Mouse (Mus musculus) liver, embryonic 14.5 days (tissue): Measurements from ENCODE around the gene Dock9. TPM values are rescaled to one million over a fixed set of nuclear protein-coding genes. Genes with fewer than 3 reads are reported as not detected.

Source experiments
- ATAC-seq: fragments of 200-750 bp; cut with Nextera tagmentation; 2 replicates; pipeline ENCODE4 v1.8.0; 2017; ENCODE audit warnings: moderate number of reproducible peaks, mild to moderate bottlenecking, moderate library complexity; ENCODE audit not compliant: insufficient read depth
- DNase-seq, 3 experiments: peaks; one replicate each; pipeline ENCODE4 v3.0.0-alpha.2; 2012 to 2013; ENCODE audit warnings: low read depth in 3 of 3, low spot score in 3 of 3
- H3K27ac ChIP-seq: fragments of 300-500 bp; sonication (generic); 2 replicates; pipeline ENCODE4 v1.5.1; 2014; ENCODE audit warnings: moderate library complexity, mild to moderate bottlenecking, control low read depth, inconsistent platforms
- H3K27me3 ChIP-seq: fragments of 300-500 bp; sonication (generic); 2 replicates; pipeline ENCODE4 v1.6.1; 2014; ENCODE audit warnings: mild to moderate bottlenecking, low read length, moderate library complexity; ENCODE audit not compliant: control insufficient read depth, insufficient read depth
- H3K36me3 ChIP-seq: fragments of 300-500 bp; sonication (generic); replicated peaks from 2 replicates; pipeline ENCODE4 v1.6.1; 2014; ENCODE audit warnings: low read depth; ENCODE audit not compliant: control insufficient read depth, insufficient read depth
- H3K4me1 ChIP-seq, 2 experiments: fragments of 200-500 bp in 1 of 2; fragments of 300-500 bp in 1 of 2; sonication (generic) in 1 of 2; replicated peaks; 2 replicates each; pipeline ENCODE4 v1.6.1; 2012 to 2014; ENCODE audit warnings: antibody characterized with exemption in 1 of 2, inconsistent platforms in 1 of 2, low read length in 1 of 2; ENCODE audit not compliant: control insufficient read depth in 2 of 2, insufficient read depth in 2 of 2
- H3K4me2 ChIP-seq: fragments of 300-500 bp; sonication (generic); 2 replicates; pipeline ENCODE4 v1.6.1; 2014; ENCODE audit warnings: low read depth, mild to moderate bottlenecking, control low read depth, moderate library complexity
- H3K4me3 ChIP-seq, 2 experiments: fragments of 200-500 bp in 1 of 2; fragments of 300-500 bp in 1 of 2; sonication (generic) in 1 of 2; 2 replicates each; pipeline ENCODE4 v1.5.1; 2012 to 2014; ENCODE audit warnings: low read depth in 2 of 2, low read length in 2 of 2, mild to moderate bottlenecking in 2 of 2, control low read depth in 1 of 2, inconsistent platforms in 1 of 2, moderate library complexity in 1 of 2; ENCODE audit not compliant: insufficient read depth in 1 of 2
- H3K9ac ChIP-seq: fragments of 300-500 bp; sonication (generic); replicated peaks from 2 replicates; pipeline ENCODE4 v1.6.1; 2014; ENCODE audit warnings: mild to moderate bottlenecking, control low read depth, moderate library complexity
- H3K9me3 ChIP-seq: fragments of 300-500 bp; sonication (generic); 2 replicates; pipeline ENCODE4 v1.6.1; 2016; ENCODE audit warnings: low read length, mixed read lengths; ENCODE audit not compliant: control insufficient read depth
- CTCF ChIP-seq: IDR thresholded peaks from 2 replicates; pipeline ENCODE4 v1.5.1; 2016; ENCODE audit warnings: antibody characterized with exemption, low read depth, control low read depth
- EP300 ChIP-seq: IDR thresholded peaks from 2 replicates; pipeline ENCODE4 v1.6.1; 2016; ENCODE audit warnings: antibody characterized with exemption, low read depth
- WGBS: fragments of 180-500 bp; shearing (Covaris S2); extraction: QIAGEN DNeasy Blood & Tissue Kit; methylation state at CpG from one replicate; pipeline ENCODE4 v1.1.7; 2014; ENCODE audit not compliant: insufficient replicate concordance; 5-methylcytosine and 5-hydroxymethylcytosine counted together
- polyA plus RNA-seq, 2 experiments: library from polyadenylated mRNA; depleted of rRNA in 1 of 2; stranded (reverse) in 1 of 2; unstranded in 1 of 2; fragments of >200 nt; fragmentation: Nextera tagmentation in 1 of 2; extraction: Ambion mirVana in 1 of 2; gene quantifications; 2 replicates each; pipeline versions ENCODE4 v1.2.1 to v1.2.3; 2012 to 2014

Dock9 gene
- polyA plus RNA-seq, 2 experiments, result 1.2 to 1.8 TPM

DNA sequence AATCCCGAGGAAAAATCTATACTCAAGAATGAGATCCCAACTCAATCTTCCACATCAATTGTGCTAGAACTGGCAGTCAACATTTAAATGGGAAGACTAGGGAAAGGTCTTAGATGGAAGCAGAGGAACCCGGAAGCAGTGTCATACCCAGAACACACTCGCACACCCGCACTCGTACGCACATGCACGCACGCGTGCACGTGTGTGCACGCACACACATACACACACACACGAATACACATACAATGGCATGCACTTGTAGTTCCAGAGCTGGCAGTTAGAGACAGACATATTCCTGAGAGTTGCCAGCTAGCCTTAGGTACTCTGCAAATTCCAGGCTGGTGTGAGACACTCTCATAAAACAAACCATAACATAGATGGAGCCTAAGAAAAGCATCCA lies 63.9 kb downstream of the Dock9 start:
- no peak overlapping the region for H3K4me3 ChIP-seq
- no peaks in the 10 kb centered on the region for H3K27me3 ChIP-seq
- H3K36me3 ChIP-seq, result no peaks in the 10 kb centered on the region
- TF ChIP-seq CTCF (no peak), EP300 (no peak)
- no peaks in the 10 kb centered on the region for H3K9me3 ChIP-seq
- no peak overlapping the region for H3K4me2 ChIP-seq
- ATAC-seq (no peak), DNase-seq (no peak)
- WGBS, result 87% methylated on average over 12 of the region's 12 CpGs
- H3K4me1 ChIP-seq, result peaks cover 0 to 11% of the 10 kb centered on the region in 2 experiments; a peak in 2 of 4 replicates
- no peak overlapping the region for H3K9ac ChIP-seq
- H3K27ac ChIP-seq, result no peak overlapping the region

DNA sequence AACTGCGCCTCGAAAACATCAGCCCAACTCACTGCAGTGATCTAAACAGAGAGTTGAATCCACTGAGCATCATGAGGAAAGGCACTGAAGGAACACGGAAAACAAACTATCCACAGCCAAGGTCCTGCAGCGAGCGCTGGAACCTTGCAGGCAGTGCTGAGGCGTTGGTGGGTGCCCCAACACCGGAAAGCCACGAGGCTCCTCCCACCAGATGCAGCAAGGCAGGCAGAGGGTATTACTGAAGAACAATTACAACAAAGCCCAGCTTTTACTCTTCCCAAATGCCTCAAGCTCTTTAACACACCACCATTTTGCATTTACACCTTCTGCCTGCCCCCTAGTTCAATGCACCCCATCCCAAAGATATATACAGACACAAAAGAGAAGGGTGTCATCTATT lies 65.4 kb downstream of the Dock9 start:
- Histone ChIP-seq H3K9me3 (no peaks in the 10 kb centered on the region), H3K4me3 (peak overlapping the region in 1 of 2 experiments; percentile 48; a peak in 2 of 4 replicates), H3K27ac (no peak overlapping the region), H3K27me3 (no peaks in the 10 kb centered on the region), H3K4me2 (peak overlapping the region; percentile 54), H3K4me1 (peaks cover 0 to 11% of the 10 kb centered on the region in 2 experiments; a peak in 2 of 4 replicates), H3K9ac (no peak overlapping the region), H3K36me3 (no peaks in the 10 kb centered on the region)
- no peak for DNase-seq
- ATAC-seq, result peak; percentile 37
- TF ChIP-seq EP300 (no peak), CTCF (no peak)
- WGBS, result 13% methylated on average over 8 of the region's 8 CpGs

GRCm38 (mm10) chr14:121731688-121732168 lies 65.9 kb downstream of the Dock9 start:
- Histone ChIP-seq H3K9ac (no peak overlapping the region), H3K4me2 (peak overlapping the region; percentile 54), H3K9me3 (no peaks in the 10 kb centered on the region), H3K27ac (no peak overlapping the region), H3K36me3 (no peaks in the 10 kb centered on the region), H3K4me3 (peak overlapping the region in 1 of 2 experiments; percentile 48; a peak in 2 of 4 replicates), H3K4me1 (peaks cover 0 to 11% of the 10 kb centered on the region in 2 experiments; a peak in 2 of 4 replicates), H3K27me3 (no peaks in the 10 kb centered on the region)
- no peak for TF ChIP-seq EP300
- TF ChIP-seq CTCF, result no peak
- WGBS, result 7% methylated on average over 6 of the region's 6 CpGs
- DNase-seq (peak; percentile 55 to 64 (median 60)), ATAC-seq (peak; percentile 96)

DNA sequence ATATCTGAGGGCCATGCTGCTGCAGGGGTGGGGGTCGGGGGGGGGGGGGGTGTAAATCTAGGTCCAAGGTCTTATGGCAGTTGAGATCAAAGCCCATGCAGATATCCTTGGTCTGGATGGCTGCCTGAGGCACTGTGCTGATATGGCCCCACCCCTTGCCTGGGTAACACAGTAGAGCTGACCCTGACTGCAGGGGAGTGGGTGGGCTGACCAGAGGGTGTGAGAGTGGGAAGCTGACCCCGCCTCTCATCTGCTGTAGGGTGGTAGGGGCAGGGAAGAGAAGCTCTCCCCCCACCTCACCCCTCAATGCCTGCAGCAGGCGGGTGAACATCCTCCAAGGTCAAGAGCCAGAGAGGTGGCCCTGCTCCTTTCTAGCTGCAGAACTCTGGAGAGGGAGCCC lies 66.7 kb downstream of the Dock9 start:
- 56% methylated on average over 2 of the region's 3 CpGs for WGBS
- H3K9ac ChIP-seq, result no peak overlapping the region

DNA sequence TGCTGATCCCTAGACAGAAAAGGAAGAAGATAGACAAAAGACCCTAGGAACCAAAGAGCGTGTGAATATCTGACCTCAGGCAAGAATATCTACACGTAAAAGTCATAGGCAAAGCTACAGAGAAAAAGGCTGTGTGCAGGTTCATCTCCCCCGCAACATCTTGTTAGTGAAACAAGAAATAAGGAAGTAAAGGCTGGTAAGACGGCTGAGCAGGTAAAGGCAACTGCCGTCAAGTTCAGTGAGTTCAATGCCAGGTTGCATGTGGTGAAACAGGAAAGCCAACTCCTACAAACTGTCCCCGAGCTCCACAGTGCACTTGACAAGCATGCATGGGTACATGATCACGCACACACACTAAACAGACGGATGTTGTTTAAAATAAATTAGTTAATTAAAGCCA lies 69.6 kb downstream of the Dock9 start:
- Histone ChIP-seq H3K9me3 (no peaks in the 10 kb centered on the region), H3K27ac (no peak overlapping the region), H3K4me2 (no peak overlapping the region), H3K4me3 (no peak overlapping the region), H3K27me3 (no peaks in the 10 kb centered on the region), H3K4me1 (peaks cover 0 to 11% of the 10 kb centered on the region in 2 experiments; a peak in 2 of 4 replicates), H3K36me3 (no peaks in the 10 kb centered on the region), H3K9ac (no peak overlapping the region)
- ATAC-seq (no peak), DNase-seq (no peak)
- 46% methylated on average over 8 of the region's 8 CpGs for WGBS
- TF ChIP-seq EP300, result no peak
- TF ChIP-seq CTCF, result no peak

More for the DNA sequence above, 66.7 kb downstream of the Dock9 start:
- Histone ChIP-seq H3K4me2 (no peak overlapping the region), H3K27me3 (no peaks in the 10 kb centered on the region), H3K36me3 (no peaks in the 10 kb centered on the region), H3K4me3 (no peak overlapping the region), H3K4me1 (peaks cover 0 to 11% of the 10 kb centered on the region in 2 experiments; a peak in 2 of 4 replicates), H3K27ac (no peak overlapping the region), H3K9me3 (no peaks in the 10 kb centered on the region)
- TF ChIP-seq CTCF, result no peak
- TF ChIP-seq EP300, result no peak
- DNase-seq (no peak), ATAC-seq (peak; percentile 16; the same call in 1 of the 2 replicates)
